Mouse (Mus musculus): ENCODE measurements at regions not wholly inside any gene's neighbourhood (a gene's known extent, or its start where the extent isn't known, plus 50 kb on each side); places are given as distances from the start of the nearest gene placed in this dataset.

GRCm38 (mm10) chr1:121620262-121620661, 52.5 kb upstream of the Ddx18 start:
- ATAC-seq (ENCODE audit: low TSS enrichment): no peak

- ATAC-seq (ENCODE audit: low TSS enrichment): no peak
Observed at GRCm38 (mm10) chr1:121618550-121618949, 50.8 kb upstream of the Ddx18 start.
